9 mouse cellular contexts compared by ENCODE assay signal in genomic region chr1:163198767-163199166, GRCm38 (mm10).
"Had no signal": no experiment of that assay in that cellular context is flagged by ENCODE, and none has a peak within 500 bp of the region (broad histone marks: within the 10 kb centered on the region; RNA-seq: fewer than 3 reads in every experiment).

No protein-coding gene starts in this region.

- H3K9ac ChIP-seq: kidney, embryonic 15.5 days; limb, embryonic 15.5 days; liver, embryonic 12.5 days; lung, embryonic 15.5 days; midbrain, embryonic 13.5 days; neural tube, embryonic 12.5 days had no signal

- H3K27me3 ChIP-seq: kidney, embryonic 15.5 days; limb, embryonic 15.5 days; liver, embryonic 12.5 days; lung, embryonic 15.5 days; midbrain, embryonic 13.5 days; neural tube, embryonic 12.5 days had no signal

- H3K36me3 ChIP-seq: kidney, embryonic 15.5 days; limb, embryonic 15.5 days; liver, embryonic 12.5 days; lung, embryonic 15.5 days; midbrain, embryonic 13.5 days; neural tube, embryonic 12.5 days had no signal

- H3K9me3 ChIP-seq: kidney, embryonic 15.5 days; limb, embryonic 15.5 days; liver, embryonic 12.5 days; lung, embryonic 15.5 days; midbrain, embryonic 13.5 days; neural tube, embryonic 12.5 days had no signal

- H3K4me2 ChIP-seq: kidney, embryonic 15.5 days; limb, embryonic 15.5 days; liver, embryonic 12.5 days; lung, embryonic 15.5 days; midbrain, embryonic 13.5 days; neural tube, embryonic 12.5 days had no signal

- H3K27ac ChIP-seq: kidney, embryonic 15.5 days; limb, embryonic 15.5 days; liver, embryonic 12.5 days; lung, embryonic 15.5 days; midbrain, embryonic 13.5 days; neural tube, embryonic 12.5 days; stomach, postnatal 0 days had no signal

- ATAC-seq: liver, embryonic 12.5 days; midbrain, embryonic 13.5 days had no signal

- H3K4me1 ChIP-seq: kidney, embryonic 15.5 days; limb, embryonic 15.5 days; liver, embryonic 12.5 days; lung, embryonic 15.5 days; midbrain, embryonic 13.5 days; neural tube, embryonic 12.5 days had no signal

- DNase-seq: left cerebral cortex, postnatal 4 days; thymus, postnatal 4 days had no signal

- H3K4me3 ChIP-seq: kidney, embryonic 15.5 days; limb, embryonic 15.5 days; liver, embryonic 12.5 days; lung, embryonic 15.5 days; midbrain, embryonic 13.5 days; neural tube, embryonic 12.5 days had no signal
